Comparison of ENCODE assay signal across 19 mouse cellular contexts in the genomic region with DNA sequence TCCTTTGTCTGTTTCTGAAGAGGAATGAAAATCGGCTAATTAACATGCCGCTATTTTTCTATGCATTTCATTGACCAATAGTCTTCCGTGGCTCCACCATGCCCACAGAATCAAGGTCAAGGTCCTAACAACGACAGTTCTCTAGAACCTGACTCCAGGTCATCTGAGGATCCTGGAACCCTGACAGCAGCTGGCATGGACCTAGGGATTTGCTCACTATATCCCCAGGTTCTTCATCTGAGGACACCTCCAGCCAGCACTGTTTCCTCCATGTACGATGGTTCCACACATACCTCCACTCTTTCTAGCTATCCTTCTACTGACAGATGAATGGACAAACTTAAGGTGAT. TPM values are rescaled to one million over a fixed set of nuclear protein-coding genes. Genes with fewer than 3 reads are reported as not detected.
DNase-seq lines count a peak whose midpoint lies in the region; ATAC-seq and TF ChIP-seq lines count a peak whose summit lies in the region.
"Had no signal": no experiment of that assay in that cellular context is flagged by ENCODE, and none has a peak within 500 bp of the region (broad histone marks: within the 10 kb centered on the region; RNA-seq: fewer than 3 reads in every experiment).

No protein-coding gene starts in this region.

- no peaks in the 10 kb centered on the region for H3K9me3 ChIP-seq in forebrain, embryonic 13.5 days (replicated peaks)
- no peaks in the 10 kb centered on the region for H3K9me3 ChIP-seq in forebrain, embryonic 12.5 days
- no peaks in the 10 kb centered on the region for H3K9me3 ChIP-seq in heart, embryonic 11.5 days (replicated peaks; ENCODE audit: control insufficient read depth, low read length)
- no peaks in the 10 kb centered on the region for H3K9me3 ChIP-seq in kidney, embryonic 14.5 days (ENCODE audit: control insufficient read depth, low read length)
- H3K9me3 ChIP-seq: embryonic facial prominence, embryonic 12.5 days; heart, embryonic 13.5 days; hindbrain, embryonic 10.5 days; lung, embryonic 15.5 days had no signal

- H3K79me2 ChIP-seq in heart, adult 2 months (replicated peaks; ENCODE audit: control insufficient read depth, insufficient read depth, low read length) = no peaks in the 10 kb centered on the region

- no peaks in the 10 kb centered on the region for H3K4me1 ChIP-seq in forebrain, embryonic 13.5 days
- H3K4me1 ChIP-seq in forebrain, embryonic 12.5 days = no peaks in the 10 kb centered on the region
- H3K4me1 ChIP-seq in heart, adult 2 months (ENCODE audit: control insufficient read depth, insufficient read depth, low read length) = no peaks in the 10 kb centered on the region; the same call in 1 of the 2 replicates
- no peaks in the 10 kb centered on the region for H3K4me1 ChIP-seq in heart, embryonic 11.5 days (ENCODE audit: control insufficient read depth, insufficient read depth, low read length)
- H3K4me1 ChIP-seq in kidney, embryonic 14.5 days (ENCODE audit: control insufficient read depth, insufficient read depth, low read length) = no peaks in the 10 kb centered on the region
- H3K4me1 ChIP-seq: embryonic facial prominence, embryonic 12.5 days; heart, embryonic 13.5 days; hindbrain, embryonic 10.5 days; lung, embryonic 15.5 days had no signal

- no peak overlapping the region for H3K4me3 ChIP-seq in forebrain, embryonic 13.5 days
- no peak overlapping the region for H3K4me3 ChIP-seq in forebrain, embryonic 12.5 days (replicated peaks)
- no peak overlapping the region for H3K4me3 ChIP-seq in heart, adult 2 months
- no peak overlapping the region for H3K4me3 ChIP-seq in heart, embryonic 11.5 days (ENCODE audit: low read depth, low read length)
- H3K4me3 ChIP-seq in kidney, embryonic 14.5 days (ENCODE audit: low read length) = no peak overlapping the region
- H3K4me3 ChIP-seq: embryonic facial prominence, embryonic 12.5 days; heart, embryonic 13.5 days; hindbrain, embryonic 10.5 days; lung, embryonic 15.5 days had no signal

- peak in 1 of 2 experiments; percentile 54 for DNase-seq in heart, adult 2 months
- DNase-seq in kidney, adult 9 months = peak; percentile 68
- DNase-seq in adrenal gland, postnatal 36 days = peak; percentile 8 to 22

- intact Hi-C loops in heart, adult 2 months (cut with DNase I) = loop anchor here (1.0 kb wide), 1 partner anchor 1243 kb away; no protein-coding TSS in a partner anchor

- H3K9ac ChIP-seq in forebrain, embryonic 13.5 days = no peak overlapping the region
- no peak overlapping the region for H3K9ac ChIP-seq in forebrain, embryonic 12.5 days
- no peak overlapping the region for H3K9ac ChIP-seq in heart, adult 2 months (ENCODE audit: low read depth, low read length)
- no peak overlapping the region for H3K9ac ChIP-seq in heart, embryonic 11.5 days (ENCODE audit: low read depth, low read length)
- no peak overlapping the region for H3K9ac ChIP-seq in kidney, embryonic 14.5 days (ENCODE audit: low read depth, low read length)
- H3K9ac ChIP-seq: embryonic facial prominence, embryonic 12.5 days; heart, embryonic 13.5 days; lung, embryonic 15.5 days had no signal

- peak; percentile 24; the same call in 1 of the 2 replicates for ATAC-seq in forebrain, embryonic 13.5 days
- no peak for ATAC-seq in forebrain, embryonic 12.5 days (ENCODE audit: low FRiP score)
- ATAC-seq in heart, embryonic 11.5 days (replicated peaks; ENCODE audit: insufficient number of reproducible peaks, low FRiP score, low TSS enrichment) = no peak
- no peak for ATAC-seq in kidney, embryonic 14.5 days (ENCODE audit: low FRiP score, low TSS enrichment)
- ATAC-seq in activated CD4-positive, CD25-positive, alpha-beta regulatory T cell, adult 4 months = no peak
- ATAC-seq: inflammation-experienced regulatory T-cells, adult 6 months had no signal

- no peak for TF ChIP-seq CTCF in heart, adult 2 months (IDR thresholded peaks at IDR 0.05)

- TF ChIP-seq POLR2A in heart, adult 2 months (IDR thresholded peaks at IDR 0.05; ENCODE audit: insufficient read depth, low read depth, low read length) = no peak

- no peaks in the 10 kb centered on the region for H3K27me3 ChIP-seq in forebrain, embryonic 13.5 days
- H3K27me3 ChIP-seq in forebrain, embryonic 12.5 days = no peaks in the 10 kb centered on the region
- H3K27me3 ChIP-seq in heart, adult 2 months (ENCODE audit: control insufficient read depth, insufficient read depth, low read length) = no peaks in the 10 kb centered on the region
- H3K27me3 ChIP-seq in heart, embryonic 11.5 days (ENCODE audit: control insufficient read depth, insufficient read depth, low read length) = no peaks in the 10 kb centered on the region
- no peaks in the 10 kb centered on the region for H3K27me3 ChIP-seq in kidney, embryonic 14.5 days (ENCODE audit: control insufficient read depth, insufficient read depth, low read length)
- H3K27me3 ChIP-seq: embryonic facial prominence, embryonic 12.5 days; heart, embryonic 13.5 days; lung, embryonic 15.5 days; Patski had no signal

- H3K4me2 ChIP-seq in forebrain, embryonic 13.5 days = no peak overlapping the region
- no peak overlapping the region for H3K4me2 ChIP-seq in forebrain, embryonic 12.5 days
- no peak overlapping the region for H3K4me2 ChIP-seq in heart, embryonic 11.5 days
- no peak overlapping the region for H3K4me2 ChIP-seq in kidney, embryonic 14.5 days (replicated peaks; ENCODE audit: low read depth, low read length)
- H3K4me2 ChIP-seq: embryonic facial prominence, embryonic 12.5 days; heart, embryonic 13.5 days; liver, embryonic 11.5 days; lung, embryonic 15.5 days had no signal

- 0 out of 2 replicates have a peak, but pooled peaks have one; percentile 1 for TF ChIP-seq EP300 in heart, adult 2 months (IDR thresholded peaks at IDR 0.05; ENCODE audit: insufficient read depth, low read depth, low read length)

- no peaks in the 10 kb centered on the region; the same call in 1 of the 2 replicates for H3K36me3 ChIP-seq in forebrain, embryonic 13.5 days (ENCODE audit: poor library complexity, severe bottlenecking)
- H3K36me3 ChIP-seq in forebrain, embryonic 12.5 days (replicated peaks) = no peaks in the 10 kb centered on the region; the same call in 1 of the 2 replicates
- H3K36me3 ChIP-seq in heart, adult 2 months (ENCODE audit: control insufficient read depth, insufficient read depth, low read length) = peaks cover 2% of the 10 kb centered on the region
- H3K36me3 ChIP-seq in heart, embryonic 11.5 days (ENCODE audit: control insufficient read depth, insufficient read depth, low read length) = peaks cover 14% of the 10 kb centered on the region
- no peaks in the 10 kb centered on the region for H3K36me3 ChIP-seq in kidney, embryonic 14.5 days (ENCODE audit: control insufficient read depth, insufficient read depth, low read length)
- H3K36me3 ChIP-seq: embryonic facial prominence, embryonic 12.5 days had no signal

- 70% methylated on average over 5 of the region's 5 CpGs for WGBS in forebrain, embryonic 13.5 days
- 67% methylated on average over 5 of the region's 5 CpGs for WGBS in forebrain, embryonic 12.5 days
- WGBS in heart, adult 2 months = 50% methylated on average over 5 of the region's 5 CpGs
- WGBS in heart, embryonic 11.5 days (ENCODE audit: insufficient replicate concordance) = 71% methylated on average over 5 of the region's 5 CpGs
- WGBS in kidney, embryonic 14.5 days = 65% methylated on average over 5 of the region's 5 CpGs

- no peak overlapping the region for H3K27ac ChIP-seq in forebrain, embryonic 13.5 days
- H3K27ac ChIP-seq in forebrain, embryonic 12.5 days = no peak overlapping the region
- H3K27ac ChIP-seq in heart, adult 2 months = no peak overlapping the region
- H3K27ac ChIP-seq in heart, embryonic 11.5 days (ENCODE audit: low read depth, low read length) = no peak overlapping the region
- H3K27ac ChIP-seq in kidney, embryonic 14.5 days (ENCODE audit: low read depth, low read length) = no peak overlapping the region
- H3K27ac ChIP-seq: embryonic facial prominence, embryonic 12.5 days; heart, embryonic 13.5 days; hindbrain, embryonic 10.5 days; lung, embryonic 15.5 days; macrophage had no signal

RNA-seq across cellular contexts. Expression of gene Cyp2c70, which starts 38.6 kb away (rescaled TPM):
- polyA plus RNA-seq in forebrain, embryonic 13.5 days (2015; fragmentation: Nextera tagmentation; extraction: Ambion mirVana) = not detected in 2 replicates
- polyA plus RNA-seq in forebrain, embryonic 12.5 days (2016; fragmentation: Nextera tagmentation; extraction: Ambion mirVana) = not detected in 2 replicates
- under 1 TPM; 0.13 to 0.30 TPM for total RNA-seq in heart, adult 2 months (2021)
- polyA plus RNA-seq in heart, adult 2 months (2012; rRNA removed) = 0.18 TPM in 1 of 2 replicates, not detected in the other
- not detected in 2 replicates for polyA plus RNA-seq in heart, embryonic 11.5 days (2014; fragmentation: Nextera tagmentation; extraction: Ambion mirVana)
- polyA plus RNA-seq in kidney, embryonic 14.5 days (2014; fragmentation: Nextera tagmentation; extraction: Ambion mirVana) = not detected in 2 replicates
- under 1 TPM; 0.16 to 0.93 TPM for total RNA-seq in adrenal gland, postnatal 36 days (2021)
- not detected for polyA plus RNA-seq in activated CD4-positive, CD25-positive, alpha-beta regulatory T cell, adult 4 months (2017; shearing (Covaris generic))
- polyA plus RNA-seq: C2C12; cortical plate, adult 2 months; embryonic facial prominence, embryonic 12.5 days; heart, embryonic 13.5 days; hindbrain, embryonic 10.5 days; inflammation-experienced regulatory T-cells, adult 6 months; lung, embryonic 15.5 days; macrophage; midbrain, embryonic 14.5 days; Patski had no signal

RNA-seq across cellular contexts. Expression of gene Pdlim1, which starts 45.9 kb away (rescaled TPM):
- 38.5 and 39.4 TPM in 2 replicates for polyA plus RNA-seq in forebrain, embryonic 13.5 days (2015; fragmentation: Nextera tagmentation; extraction: Ambion mirVana)
- polyA plus RNA-seq in forebrain, embryonic 12.5 days (2016; fragmentation: Nextera tagmentation; extraction: Ambion mirVana) = 48.9 and 58.9 TPM in 2 replicates
- 100 to 1,000 TPM; 137 to 139 TPM for total RNA-seq in heart, adult 2 months (2021)
- polyA plus RNA-seq in heart, adult 2 months (2012; rRNA removed) = 116 and 125 TPM in 2 replicates
- 318 and 322 TPM in 2 replicates for polyA plus RNA-seq in heart, embryonic 11.5 days (2014; fragmentation: Nextera tagmentation; extraction: Ambion mirVana)
- polyA plus RNA-seq in kidney, embryonic 14.5 days (2014; fragmentation: Nextera tagmentation; extraction: Ambion mirVana) = 28.6 and 30.8 TPM in 2 replicates
- total RNA-seq in adrenal gland, postnatal 36 days (2021) = 10 to 100 TPM; 14.8 to 22.5 TPM
- 100 to 1,000 TPM; 169 to 193 TPM for polyA plus RNA-seq in activated CD4-positive, CD25-positive, alpha-beta regulatory T cell, adult 4 months (2017; shearing (Covaris generic))
